Mouse (Mus musculus): ENCODE measurements around the gene Grid2. TPM values are rescaled to one million over a fixed set of nuclear protein-coding genes. Genes with fewer than 3 reads are reported as not detected.

Grid2 gene
- polyA plus RNA-seq, 1 experiment from 2014 or later, result 5.5 TPM

- H3K27me3 ChIP-seq, result no peaks in the 10 kb centered on the region
- H3K27ac ChIP-seq (replicated peaks), result no peak overlapping the region
- H3K9ac ChIP-seq (replicated peaks), result no peak overlapping the region
- no peak overlapping the region for H3K4me3 ChIP-seq
- 64% methylated on average over 3 of the region's 3 CpGs for WGBS
- no peaks in the 10 kb centered on the region for H3K4me1 ChIP-seq
- H3K9me3 ChIP-seq, result no peaks in the 10 kb centered on the region
- no peaks in the 10 kb centered on the region for H3K36me3 ChIP-seq
- ATAC-seq (ENCODE audit: low FRiP score, low read depth), result no peak
- H3K4me2 ChIP-seq (replicated peaks), result no peak overlapping the region
Observed at GRCm38 (mm10) chr6:63659423-63659822, 403.7 kb downstream of the Grid2 start.

- Histone ChIP-seq H3K4me3 (no peak overlapping the region), H3K4me2 (replicated peaks) (no peak overlapping the region), H3K4me1 (no peaks in the 10 kb centered on the region), H3K9ac (replicated peaks) (no peak overlapping the region), H3K27ac (replicated peaks) (no peak overlapping the region), H3K36me3 (no peaks in the 10 kb centered on the region), H3K9me3 (no peaks in the 10 kb centered on the region), H3K27me3 (no peaks in the 10 kb centered on the region)
- no peak for ATAC-seq (ENCODE audit: low FRiP score, low read depth)
- WGBS, result 67% methylated on average over 3 of the region's 3 CpGs
Observed at GRCm38 (mm10) chr6:63685689-63686088, 430.0 kb downstream of the Grid2 start.

GRCm38 (mm10) chr6:63701684-63702083 lies 446.0 kb downstream of the Grid2 start:
- Histone ChIP-seq H3K27me3 (no peaks in the 10 kb centered on the region), H3K4me1 (no peaks in the 10 kb centered on the region), H3K27ac (replicated peaks) (no peak overlapping the region), H3K9ac (replicated peaks) (no peak overlapping the region), H3K9me3 (no peaks in the 10 kb centered on the region), H3K36me3 (no peaks in the 10 kb centered on the region), H3K4me2 (replicated peaks) (no peak overlapping the region), H3K4me3 (no peak overlapping the region)
- 0 out of 2 replicates have a peak, but pooled peaks have one; percentile 30 for ATAC-seq (ENCODE audit: low FRiP score, low read depth)
- WGBS, result 62% methylated on average over 1 of the region's 1 CpGs

GRCm38 (mm10) chr6:63733740-63734139 lies 478.1 kb downstream of the Grid2 start:
- no peak overlapping the region for H3K9ac ChIP-seq (replicated peaks)
- H3K36me3 ChIP-seq, result no peaks in the 10 kb centered on the region
- ATAC-seq (ENCODE audit: low FRiP score, low read depth), result no peak
- no peak overlapping the region for H3K27ac ChIP-seq (replicated peaks)
- H3K9me3 ChIP-seq, result no peaks in the 10 kb centered on the region
- H3K4me2 ChIP-seq (replicated peaks), result no peak overlapping the region
- H3K4me3 ChIP-seq, result no peak overlapping the region
- H3K27me3 ChIP-seq, result no peaks in the 10 kb centered on the region
- 50% methylated on average over 2 of the region's 2 CpGs for WGBS
- H3K4me1 ChIP-seq, result no peaks in the 10 kb centered on the region

GRCm38 (mm10) chr6:63762535-63762934 lies 506.9 kb downstream of the Grid2 start:
- H3K9ac ChIP-seq (replicated peaks), result no peak overlapping the region
- no peak for ATAC-seq (ENCODE audit: low FRiP score, low read depth)
- H3K9me3 ChIP-seq, result no peaks in the 10 kb centered on the region
- no peak overlapping the region for H3K4me3 ChIP-seq
- no peak overlapping the region for H3K27ac ChIP-seq (replicated peaks)
- no peaks in the 10 kb centered on the region for H3K4me1 ChIP-seq
- no peaks in the 10 kb centered on the region for H3K27me3 ChIP-seq
- WGBS, result 74% methylated on average over 2 of the region's 2 CpGs
- no peaks in the 10 kb centered on the region for H3K36me3 ChIP-seq
- H3K4me2 ChIP-seq (replicated peaks), result no peak overlapping the region

- H3K36me3 ChIP-seq, result no peaks in the 10 kb centered on the region
- no peak overlapping the region for H3K9ac ChIP-seq (replicated peaks)
- no peaks in the 10 kb centered on the region for H3K9me3 ChIP-seq
- no peaks in the 10 kb centered on the region for H3K27me3 ChIP-seq
- H3K4me3 ChIP-seq, result no peak overlapping the region
- H3K27ac ChIP-seq (replicated peaks), result no peak overlapping the region
- no peak overlapping the region for H3K4me2 ChIP-seq (replicated peaks)
- H3K4me1 ChIP-seq, result no peaks in the 10 kb centered on the region
- no peak for ATAC-seq (ENCODE audit: low FRiP score, low read depth)
Observed at GRCm38 (mm10) chr6:63794679-63795078, 539.0 kb downstream of the Grid2 start.

- no peak for ATAC-seq (ENCODE audit: low FRiP score, low read depth)
- no peak overlapping the region for H3K27ac ChIP-seq (replicated peaks)
- H3K27me3 ChIP-seq, result no peaks in the 10 kb centered on the region
- H3K4me3 ChIP-seq, result no peak overlapping the region
- WGBS, result 81% methylated on average over 5 of the region's 5 CpGs
- no peak overlapping the region for H3K4me2 ChIP-seq (replicated peaks)
- no peak overlapping the region for H3K9ac ChIP-seq (replicated peaks)
- H3K36me3 ChIP-seq, result no peaks in the 10 kb centered on the region
- no peaks in the 10 kb centered on the region for H3K9me3 ChIP-seq
- no peaks in the 10 kb centered on the region for H3K4me1 ChIP-seq
Observed at GRCm38 (mm10) chr6:63820236-63820635, 564.6 kb downstream of the Grid2 start.

- H3K36me3 ChIP-seq, result no peaks in the 10 kb centered on the region
- 11% methylated on average over 2 of the region's 2 CpGs for WGBS
Observed at GRCm38 (mm10) chr6:63862628-63863027, 607.0 kb downstream of the Grid2 start.

GRCm38 (mm10) chr6:63877088-63877764 lies 621.5 kb downstream of the Grid2 start:
- Histone ChIP-seq H3K4me2 (replicated peaks) (no peak overlapping the region), H3K9me3 (no peaks in the 10 kb centered on the region), H3K27me3 (no peaks in the 10 kb centered on the region), H3K4me3 (no peak overlapping the region), H3K9ac (replicated peaks) (no peak overlapping the region), H3K4me1 (peaks cover 8% of the 10 kb centered on the region), H3K27ac (replicated peaks) (peak overlapping the region; percentile 46; the same call in 1 of the 2 replicates), H3K36me3 (no peaks in the 10 kb centered on the region)
- WGBS, result 35% methylated on average over 3 of the region's 3 CpGs
- peak; percentile 92 for ATAC-seq (ENCODE audit: low FRiP score, low read depth)

More at GRCm38 (mm10) chr6:63862628-63863027, 607.0 kb downstream of the Grid2 start:
- Histone ChIP-seq H3K4me1 (peaks cover 13% of the 10 kb centered on the region; the same call in 1 of the 2 replicates), H3K9ac (replicated peaks) (no peak overlapping the region), H3K27me3 (no peaks in the 10 kb centered on the region), H3K9me3 (no peaks in the 10 kb centered on the region), H3K4me3 (no peak overlapping the region), H3K4me2 (replicated peaks) (no peak overlapping the region), H3K27ac (replicated peaks) (no peak overlapping the region)
- ATAC-seq (ENCODE audit: low FRiP score, low read depth), result peak; percentile 94

GRCm38 (mm10) chr6:63877765-63878345 lies 622.2 kb downstream of the Grid2 start:
- no peaks in the 10 kb centered on the region for H3K36me3 ChIP-seq
- ATAC-seq (ENCODE audit: low FRiP score, low read depth), result peak; percentile 35; the same call in 1 of the 2 replicates
- peaks cover 8% of the 10 kb centered on the region for H3K4me1 ChIP-seq
- no peak overlapping the region for H3K4me3 ChIP-seq
- H3K27ac ChIP-seq (replicated peaks), result peak overlapping the region; percentile 46; the same call in 1 of the 2 replicates
- no peaks in the 10 kb centered on the region for H3K9me3 ChIP-seq
- 47% methylated on average over 6 of the region's 6 CpGs for WGBS
- no peak overlapping the region for H3K4me2 ChIP-seq (replicated peaks)
- no peak overlapping the region for H3K9ac ChIP-seq (replicated peaks)
- H3K27me3 ChIP-seq, result no peaks in the 10 kb centered on the region

- Histone ChIP-seq H3K9ac (replicated peaks) (no peak overlapping the region), H3K4me2 (replicated peaks) (no peak overlapping the region), H3K9me3 (no peaks in the 10 kb centered on the region), H3K27me3 (no peaks in the 10 kb centered on the region), H3K4me3 (no peak overlapping the region), H3K27ac (replicated peaks) (no peak overlapping the region), H3K4me1 (no peaks in the 10 kb centered on the region), H3K36me3 (no peaks in the 10 kb centered on the region)
- ATAC-seq (ENCODE audit: low FRiP score, low read depth), result peak; percentile 56; the same call in 1 of the 2 replicates
- WGBS, result 77% methylated on average over 2 of the region's 3 CpGs
Observed at GRCm38 (mm10) chr6:63894714-63895113, 639.0 kb downstream of the Grid2 start.

GRCm38 (mm10) chr6:63898171-63898570 lies 642.5 kb downstream of the Grid2 start:
- Histone ChIP-seq H3K36me3 (no peaks in the 10 kb centered on the region), H3K4me3 (no peak overlapping the region), H3K9ac (replicated peaks) (no peak overlapping the region), H3K27me3 (no peaks in the 10 kb centered on the region), H3K4me2 (replicated peaks) (no peak overlapping the region), H3K9me3 (no peaks in the 10 kb centered on the region), H3K4me1 (no peaks in the 10 kb centered on the region), H3K27ac (replicated peaks) (no peak overlapping the region)
- ATAC-seq (ENCODE audit: low FRiP score, low read depth), result no peak
- WGBS, result 92% methylated on average over 2 of the region's 2 CpGs
